8 mouse cellular contexts compared by ENCODE assay signal in the genomic region with DNA sequence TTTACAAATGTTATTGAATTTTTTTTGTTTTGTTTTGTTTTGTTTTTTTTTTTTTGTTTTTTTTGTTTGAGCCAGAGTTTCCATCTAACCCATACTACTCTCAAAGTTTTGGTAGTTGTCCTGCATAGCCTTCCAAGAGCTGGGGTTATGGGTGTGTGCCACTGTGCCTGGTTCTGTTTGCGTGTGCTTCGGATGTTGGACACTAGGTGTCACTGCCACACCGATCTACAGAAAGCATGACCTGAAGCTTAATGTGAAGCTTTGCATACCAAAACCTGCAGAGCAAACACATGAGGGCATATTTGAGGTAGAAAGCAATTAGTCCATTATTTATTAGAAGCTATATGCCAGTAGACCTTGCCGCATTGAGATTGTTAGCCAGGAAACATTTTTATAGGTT. TPM values are rescaled to one million over a fixed set of nuclear protein-coding genes. Genes with fewer than 3 reads are reported as not detected.
A peak's percentile ranks its signal among the peaks of the same experiment; 100 is the strongest.
DNase-seq lines count a peak whose midpoint lies in the region; ATAC-seq and TF ChIP-seq lines count a peak whose summit lies in the region.

No protein-coding gene starts in this region.

- TF ChIP-seq POLR2A in bone marrow macrophage, adult 2 months (IDR thresholded peaks at IDR 0.05; ENCODE audit: borderline replicate concordance, low read depth, low read length) = no peak
- TF ChIP-seq POLR2A in embryonic fibroblast, embryonic 13.5 days (IDR thresholded peaks at IDR 0.05; ENCODE audit: low read depth, low read length) = no peak

- peak; percentile 41; the same call in 1 of the 2 replicates for TF ChIP-seq CTCF in bone marrow macrophage, adult 2 months (IDR thresholded peaks at IDR 0.05; ENCODE audit: low read depth, low read length)
- TF ChIP-seq CTCF in embryonic fibroblast, embryonic 13.5 days (IDR thresholded peaks at IDR 0.05; ENCODE audit: borderline replicate concordance, insufficient read depth, low read length) = peak; percentile 90

- DNase-seq in forebrain, embryonic 10.5 days (ENCODE audit: extremely low spot score, low spot score) = peak; percentile 57
- DNase-seq in layer of hippocampus, postnatal 10 days (ENCODE audit: low spot score in 2 of 2) = peak; percentile 79 to 80
- peak; percentile 77 for DNase-seq in lung, postnatal 25 days (ENCODE audit: low spot score)
- peak; percentile 39 for DNase-seq in spleen, adult 12 weeks (ENCODE audit: low spot score)

- no peak overlapping the region for H3K9ac ChIP-seq in forebrain, embryonic 15.5 days (replicated peaks)
- no peak overlapping the region for H3K9ac ChIP-seq in heart, embryonic 16.5 days (ENCODE audit: low read length)

- WGBS in forebrain, embryonic 10.5 days = 21% methylated on average over 4 of the region's 4 CpGs
- 20% methylated on average over 4 of the region's 4 CpGs for WGBS in forebrain, embryonic 15.5 days
- WGBS in heart, embryonic 16.5 days = 20% methylated on average over 4 of the region's 4 CpGs

- H3K9me3 ChIP-seq in forebrain, embryonic 10.5 days = no peaks in the 10 kb centered on the region
- H3K9me3 ChIP-seq in forebrain, embryonic 15.5 days = no peaks in the 10 kb centered on the region
- H3K9me3 ChIP-seq in heart, embryonic 16.5 days (replicated peaks; ENCODE audit: control insufficient read depth, low read length) = no peaks in the 10 kb centered on the region

- no peaks in the 10 kb centered on the region for H3K4me1 ChIP-seq in forebrain, embryonic 10.5 days
- H3K4me1 ChIP-seq in forebrain, embryonic 15.5 days = no peaks in the 10 kb centered on the region
- H3K4me1 ChIP-seq in bone marrow macrophage, adult 2 months (ENCODE audit: control insufficient read depth, insufficient read depth, low read length) = peaks cover 3% of the 10 kb centered on the region
- H3K4me1 ChIP-seq in embryonic fibroblast, embryonic 13.5 days (ENCODE audit: control insufficient read depth, insufficient read depth, low read length) = peaks cover 15% of the 10 kb centered on the region
- no peaks in the 10 kb centered on the region for H3K4me1 ChIP-seq in heart, embryonic 16.5 days (ENCODE audit: control insufficient read depth, insufficient read depth, low read length)

- no peak for ATAC-seq in forebrain, embryonic 15.5 days (replicated peaks)
- 0 out of 2 replicates have a peak, but pooled peaks have one; percentile 49 for ATAC-seq in heart, embryonic 16.5 days (replicated peaks; ENCODE audit: extremely low read depth, insufficient read depth, low FRiP score)

- H3K4me2 ChIP-seq in forebrain, embryonic 15.5 days (replicated peaks) = no peak overlapping the region
- no peak overlapping the region for H3K4me2 ChIP-seq in heart, embryonic 16.5 days (ENCODE audit: low read depth, low read length)

- no peaks in the 10 kb centered on the region for H3K36me3 ChIP-seq in forebrain, embryonic 10.5 days (replicated peaks)
- no peaks in the 10 kb centered on the region for H3K36me3 ChIP-seq in forebrain, embryonic 15.5 days
- no peaks in the 10 kb centered on the region for H3K36me3 ChIP-seq in heart, embryonic 16.5 days (ENCODE audit: control insufficient read depth, insufficient read depth)

- H3K27me3 ChIP-seq in forebrain, embryonic 10.5 days (ENCODE audit: poor library complexity, severe bottlenecking) = no peaks in the 10 kb centered on the region
- no peaks in the 10 kb centered on the region for H3K27me3 ChIP-seq in forebrain, embryonic 15.5 days
- no peaks in the 10 kb centered on the region for H3K27me3 ChIP-seq in heart, embryonic 16.5 days (ENCODE audit: control insufficient read depth, insufficient read depth, low read length)

- H3K27ac ChIP-seq in forebrain, embryonic 10.5 days = no peak overlapping the region
- H3K27ac ChIP-seq in forebrain, embryonic 15.5 days (replicated peaks) = no peak overlapping the region
- H3K27ac ChIP-seq in bone marrow macrophage, adult 2 months (ENCODE audit: insufficient read depth, low read depth, low read length) = no peak overlapping the region
- H3K27ac ChIP-seq in embryonic fibroblast, embryonic 13.5 days (ENCODE audit: insufficient read depth, low read length) = no peak overlapping the region
- no peak overlapping the region for H3K27ac ChIP-seq in heart, embryonic 16.5 days (ENCODE audit: low read length)

- H3K4me3 ChIP-seq in forebrain, embryonic 10.5 days = no peak overlapping the region
- H3K4me3 ChIP-seq in forebrain, embryonic 15.5 days = no peak overlapping the region
- no peak overlapping the region for H3K4me3 ChIP-seq in bone marrow macrophage, adult 2 months (ENCODE audit: insufficient read depth, low read length)
- no peak overlapping the region for H3K4me3 ChIP-seq in embryonic fibroblast, embryonic 13.5 days (ENCODE audit: insufficient read depth, low read length)
- H3K4me3 ChIP-seq in heart, embryonic 16.5 days (ENCODE audit: low read length) = no peak overlapping the region

RNA-seq across cellular contexts. Expression of a gene that starts 29.1 kb away (rescaled TPM):
- 18.7 and 19.6 TPM in 2 replicates for polyA plus RNA-seq in forebrain, embryonic 10.5 days (2016; fragmentation: Nextera tagmentation; extraction: Ambion mirVana)
- 25.3 and 30.1 TPM in 2 replicates for polyA plus RNA-seq in forebrain, embryonic 15.5 days (2015; fragmentation: Nextera tagmentation; extraction: Ambion mirVana)
- polyA plus RNA-seq in bone marrow macrophage, adult 2 months (2012; ENCODE audit: insufficient read depth, insufficient read length, missing spikeins) = 35.1 and 37.9 TPM in 2 replicates
- polyA plus RNA-seq in embryonic fibroblast, embryonic 13.5 days (2011; ENCODE audit: insufficient read length, low read depth, missing spikeins) = 17.0 and 20.6 TPM in 2 replicates
- polyA plus RNA-seq in heart, embryonic 16.5 days (2015; fragmentation: Nextera tagmentation; extraction: Ambion mirVana) = 20.2 and 20.5 TPM in 2 replicates
- total RNA-seq in layer of hippocampus, postnatal 10 days (2021) = 10 to 100 TPM; 45.0 to 48.8 TPM
